Mouse (Mus musculus) E14TG2a.4 (cell line): ENCODE data around the gene Hist1h3i.

Source experiments
- CTCF ChIP-seq: conservative IDR thresholded peaks from 2 replicates; pipeline ENCODE4 v1.5.1; 2014; ENCODE audit warnings: low read length
- NANOG ChIP-seq: IDR thresholded peaks from 2 replicates; pipeline ENCODE4 v1.6.1; 2014; ENCODE audit warnings: borderline replicate concordance, low read length, mixed read lengths

DNA sequence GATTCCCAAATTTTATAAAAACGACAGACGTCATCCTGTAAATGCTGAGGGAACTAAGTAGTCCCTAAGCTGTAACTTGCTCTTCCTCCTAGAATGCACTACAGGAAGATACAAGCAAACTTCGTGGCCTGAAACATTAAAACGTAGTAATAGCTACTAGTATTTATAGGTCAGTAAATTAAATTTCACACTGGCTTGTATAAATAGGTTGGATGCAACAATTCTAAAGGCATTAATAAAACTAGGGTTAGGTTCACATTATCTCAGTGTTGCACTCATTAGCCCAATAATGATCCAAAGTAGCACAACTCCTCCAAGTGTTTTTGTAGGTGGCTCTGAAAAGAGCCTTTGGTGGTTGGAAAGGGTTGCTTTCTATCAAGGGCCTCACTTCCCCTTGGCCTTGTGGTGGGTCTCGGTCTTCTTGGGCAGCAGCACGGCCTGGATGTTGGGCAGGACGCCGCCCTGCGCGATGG lies 30.1 kb downstream of the Hist1h3i start:
- TF ChIP-seq CTCF (no peak), NANOG (no peak)
